Mouse (Mus musculus): ENCODE measurements around the gene Eif3m. TPM values are rescaled to one million over a fixed set of nuclear protein-coding genes. Genes with fewer than 3 reads are reported as not detected.
"Not testable (repeated sequence)": the region's sequence is repeated elsewhere in the genome, so short reads cannot be mapped to it uniquely, and the experiment has no call there.

Gene Eif3m
- 32.2 and 32.8 TPM in 2 replicates for polyA plus RNA-seq (2012; rRNA removed)

GRCm38 (mm10) chr2:105016967-105017287 lies at the start of gene Eif3m:
Eif3m (minus strand) TSS chr2:105017080.
- under 1% methylated on average over 25 of the region's 25 CpGs for WGBS
- DNase-seq (ENCODE audit: low read depth, low spot score), result peak; percentile 69

GRCm38 (mm10) chr2:105062741-105063372 lies 46.0 kb upstream of the Eif3m start:
- WGBS, result 40% methylated on average over 7 of the region's 7 CpGs
- no peak for DNase-seq (ENCODE audit: low read depth, low spot score)

GRCm38 (mm10) chr2:105058577-105059116 lies 41.8 kb upstream of the Eif3m start:
- no peak for DNase-seq (ENCODE audit: low read depth, low spot score)

GRCm38 (mm10) chr2:105055529-105055928 lies 38.6 kb upstream of the Eif3m start:
- 25% methylated on average over 1 of the region's 1 CpGs for WGBS
- DNase-seq (ENCODE audit: low read depth, low spot score), result peak; percentile 39

More at GRCm38 (mm10) chr2:105058577-105059116, 41.8 kb upstream of the Eif3m start:
- WGBS, result 62% methylated on average over 7 of the region's 7 CpGs

GRCm38 (mm10) chr2:105048301-105048700 lies 31.4 kb upstream of the Eif3m start:
- no peak for DNase-seq (ENCODE audit: low read depth, low spot score)
- whole genome bisulfite sequencing, result 65% methylated on average over 1 of the region's 1 CpGs

- no peak for DNase-seq (ENCODE audit: low read depth, low spot score)
- 54% methylated on average over 4 of the region's 4 CpGs for WGBS
Measured at GRCm38 (mm10) chr2:105043152-105043551, 26.3 kb upstream of the Eif3m start.

GRCm38 (mm10) chr2:105040859-105041258 lies 24.0 kb upstream of the Eif3m start:
- WGBS, result 62% methylated on average over 4 of the region's 4 CpGs
- no peak for DNase-seq (ENCODE audit: low read depth, low spot score)

GRCm38 (mm10) chr2:105038879-105039278 lies 22.0 kb upstream of the Eif3m start:
- 85% methylated on average over 5 of the region's 5 CpGs for WGBS
- DNase-seq (ENCODE audit: low read depth, low spot score), result no peak

GRCm38 (mm10) chr2:105037956-105038569 lies 21.2 kb upstream of the Eif3m start:
- 65% methylated on average over 7 of the region's 7 CpGs for WGBS
- DNase-seq (ENCODE audit: low read depth, low spot score), result no peak

GRCm38 (mm10) chr2:105036401-105037070 lies 19.7 kb upstream of the Eif3m start:
- no peak for DNase-seq (ENCODE audit: low read depth, low spot score)
- WGBS, result 68% methylated on average over 11 of the region's 11 CpGs

- no peak for DNase-seq (ENCODE audit: low read depth, low spot score)
- WGBS, result 53% methylated on average over 11 of the region's 11 CpGs
Measured at GRCm38 (mm10) chr2:105035985-105036384, 19.1 kb upstream of the Eif3m start.

GRCm38 (mm10) chr2:105034084-105034483 lies 17.2 kb upstream of the Eif3m start:
- WGBS, result 85% methylated on average over 3 of the region's 3 CpGs
- DNase-seq (ENCODE audit: low read depth, low spot score), result no peak

- no peak for DNase-seq (ENCODE audit: low read depth, low spot score)
- WGBS, result 92% methylated on average over 5 of the region's 5 CpGs
Measured at GRCm38 (mm10) chr2:105030505-105030904, 13.6 kb upstream of the Eif3m start.

- WGBS, result 47% methylated on average over 5 of the region's 5 CpGs
- DNase-seq (ENCODE audit: low read depth, low spot score), result no peak
Measured at GRCm38 (mm10) chr2:105028806-105029205, 11.9 kb upstream of the Eif3m start.

- WGBS, result 53% methylated on average over 22 of the region's 22 CpGs
- no peak for DNase-seq (ENCODE audit: low read depth, low spot score)
Measured at GRCm38 (mm10) chr2:105026950-105027695, 10.2 kb upstream of the Eif3m start.

GRCm38 (mm10) chr2:105025610-105026009 lies 8.7 kb upstream of the Eif3m start:
- DNase-seq (ENCODE audit: low read depth, low spot score), result not testable (repeated sequence)
- 64% methylated on average over 12 of the region's 12 CpGs for WGBS

GRCm38 (mm10) chr2:105023815-105024214 lies 6.9 kb upstream of the Eif3m start:
- WGBS, result 69% methylated on average over 4 of the region's 4 CpGs
- no peak for DNase-seq (ENCODE audit: low read depth, low spot score)

GRCm38 (mm10) chr2:105023031-105023615 lies 6.2 kb upstream of the Eif3m start:
- DNase-seq (ENCODE audit: low read depth, low spot score), result no peak
- WGBS, result 77% methylated on average over 6 of the region's 6 CpGs

GRCm38 (mm10) chr2:105021836-105022235 lies 5.0 kb upstream of the Eif3m start:
- DNase-seq (ENCODE audit: low read depth, low spot score), result no peak
- WGBS, result 85% methylated on average over 2 of the region's 2 CpGs

GRCm38 (mm10) chr2:105021256-105021655 lies 4.4 kb upstream of the Eif3m start:
- WGBS, result 81% methylated on average over 12 of the region's 12 CpGs

More at GRCm38 (mm10) chr2:105021256-105021655, 4.4 kb upstream of the Eif3m start:
- DNase-seq (ENCODE audit: low read depth, low spot score), result no peak

All from large intestine, adult 2 months (tissue).